Mouse (Mus musculus) embryo, embryonic 10 days (tissue): ENCODE data around the gene Tbx4.
A peak's percentile ranks its signal among the peaks of the same experiment; 100 is the strongest.

Experiments used
- DNase-seq: peaks from one replicate; pipeline ENCODE4 v3.0.0-alpha.2; 2015; ENCODE audit warnings: low spot score

Tbx4 gene

GRCm38 (mm10) chr11:85857997-85858698 lies 28.1 kb upstream of the Tbx4 start:
- peak; percentile 73 for DNase-seq

GRCm38 (mm10) chr11:85864363-85864762 lies 21.9 kb upstream of the Tbx4 start:
- peak; percentile 56 for DNase-seq

- DNase-seq: peak; percentile 70
Measured at GRCm38 (mm10) chr11:85876059-85876788, 10.0 kb upstream of the Tbx4 start.

GRCm38 (mm10) chr11:85884498-85884897 lies 1.7 kb upstream of the Tbx4 start:
- no peak for DNase-seq

GRCm38 (mm10) chr11:85886429-85886785 lies 185 bp downstream of the Tbx4 start:
- DNase-seq: no peak

GRCm38 (mm10) chr11:85887273-85887672 lies 1.1 kb downstream of the Tbx4 start:
- DNase-seq: no peak

GRCm38 (mm10) chr11:85887801-85888450 lies 1.7 kb downstream of the Tbx4 start:
- no peak for DNase-seq

GRCm38 (mm10) chr11:85888451-85888961 lies 2.3 kb downstream of the Tbx4 start:
- DNase-seq: peak; percentile 60

GRCm38 (mm10) chr11:85889056-85889729 lies 3.0 kb downstream of the Tbx4 start:
- no peak for DNase-seq

GRCm38 (mm10) chr11:85889730-85890562 lies 3.7 kb downstream of the Tbx4 start:
- DNase-seq: no peak

- DNase-seq: no peak
Measured at GRCm38 (mm10) chr11:85890563-85890845, 4.3 kb downstream of the Tbx4 start.

- no peak for DNase-seq
Measured at GRCm38 (mm10) chr11:85891010-85891691, 4.9 kb downstream of the Tbx4 start.

- no peak for DNase-seq
Measured at GRCm38 (mm10) chr11:85891692-85892040, 5.4 kb downstream of the Tbx4 start.

- no peak for DNase-seq
Measured at GRCm38 (mm10) chr11:85892771-85893170, 6.5 kb downstream of the Tbx4 start.

- DNase-seq: peak; percentile 41
Measured at GRCm38 (mm10) chr11:85893400-85894135, 7.3 kb downstream of the Tbx4 start.

- no peak for DNase-seq
Measured at GRCm38 (mm10) chr11:85894136-85894530, 7.9 kb downstream of the Tbx4 start.

- DNase-seq: peak; percentile 42
Measured at GRCm38 (mm10) chr11:85894731-85895545, 8.7 kb downstream of the Tbx4 start.

- no peak for DNase-seq
Measured at GRCm38 (mm10) chr11:85896335-85896985, 10.2 kb downstream of the Tbx4 start.

GRCm38 (mm10) chr11:85900291-85900690 lies 14.1 kb downstream of the Tbx4 start:
- DNase-seq: no peak
